Mouse (Mus musculus): ENCODE measurements around the gene Suco.

Gene Suco

DNA sequence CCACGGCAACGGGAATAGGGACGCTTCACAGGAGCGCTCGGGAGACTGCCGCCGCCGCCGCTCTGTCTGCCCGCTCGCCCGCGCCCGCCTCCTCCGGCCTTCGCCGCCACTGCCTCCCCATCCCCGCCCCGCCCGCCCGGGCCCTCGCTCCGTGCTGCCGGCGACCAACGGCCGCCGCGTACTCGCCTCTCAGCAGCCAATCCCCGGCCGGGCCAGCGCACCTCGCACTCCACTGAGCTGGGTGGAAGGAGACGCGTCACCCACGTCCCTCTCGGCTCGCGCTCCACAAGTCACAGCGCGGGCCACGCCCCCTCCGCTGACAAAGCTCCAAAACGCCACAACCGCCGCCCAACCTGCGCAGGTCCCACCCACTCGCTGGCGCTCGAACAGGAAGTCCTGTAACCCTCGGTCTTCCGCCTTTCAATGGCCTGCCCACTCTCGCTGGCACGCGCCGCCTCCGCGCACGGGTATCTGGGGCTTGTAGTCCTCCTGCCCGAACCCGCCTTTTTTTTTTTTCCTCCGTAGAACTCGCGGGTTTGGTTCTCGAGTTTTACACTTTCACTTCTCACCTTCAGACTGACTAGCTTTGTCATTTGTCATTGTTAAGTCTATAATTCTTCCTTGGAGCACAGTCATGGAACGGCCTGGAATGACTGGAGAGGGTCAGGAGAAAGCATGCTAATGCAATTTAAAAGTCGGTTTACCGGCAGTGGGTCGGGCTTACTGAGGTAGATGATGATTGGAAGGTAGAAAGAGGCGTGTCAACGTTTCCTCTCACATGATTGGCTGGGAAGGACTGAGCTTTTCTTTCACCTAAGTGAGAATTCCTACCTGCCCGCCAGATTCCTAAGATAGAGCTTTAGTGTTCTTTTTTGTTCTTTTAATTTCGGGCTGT lies at the start of gene Suco:
TSS of gene Suco (minus strand) at position 130 of the 895 bp plus-strand sequence.
- DNase-seq: peak; percentile 100

DNA sequence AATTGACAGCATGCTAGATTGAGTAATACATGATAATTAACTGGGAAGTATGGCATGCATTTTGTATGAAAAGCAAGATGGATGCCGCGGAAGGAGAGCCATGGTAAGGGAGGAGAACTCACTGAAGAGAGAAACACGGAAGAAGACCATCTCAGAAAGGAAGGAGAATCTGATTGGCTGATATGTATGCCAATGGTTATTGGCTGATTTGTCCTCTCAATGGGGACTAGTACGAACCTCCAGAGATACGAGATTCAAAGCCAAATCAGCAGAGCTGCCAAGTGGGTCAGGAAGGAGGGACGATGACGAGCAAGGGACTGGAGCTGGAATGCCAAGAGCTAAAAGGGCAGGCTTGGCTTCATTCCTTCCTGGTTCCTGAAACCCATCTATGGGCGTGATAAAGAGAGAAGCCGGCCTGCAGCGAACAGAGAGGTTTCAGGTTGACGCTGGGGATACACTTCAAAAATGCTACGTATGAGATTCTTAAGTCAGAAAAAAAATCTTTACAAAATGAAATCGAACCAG lies 48.9 kb upstream of the Suco start:
- DNase-seq: no peak

DNA sequence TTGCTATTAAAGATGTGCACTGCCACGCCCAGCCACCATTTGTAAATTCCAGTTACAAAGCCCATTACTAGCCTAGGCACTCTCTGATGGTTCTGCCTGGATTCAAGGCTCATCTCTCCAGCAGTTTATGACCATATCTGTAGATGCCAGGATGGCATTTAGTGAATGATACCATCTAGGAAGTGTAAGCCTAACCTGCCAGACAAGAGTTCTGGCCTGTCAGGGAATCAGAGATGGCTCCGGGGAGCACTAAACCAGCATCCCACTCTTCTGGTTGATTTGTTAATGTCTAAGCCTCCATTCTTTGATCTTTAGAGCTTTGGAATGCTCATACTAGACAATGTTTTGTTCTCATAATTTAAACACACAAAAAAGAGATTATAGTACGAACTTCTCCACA lies 47.8 kb upstream of the Suco start:
- no peak for DNase-seq

DNA sequence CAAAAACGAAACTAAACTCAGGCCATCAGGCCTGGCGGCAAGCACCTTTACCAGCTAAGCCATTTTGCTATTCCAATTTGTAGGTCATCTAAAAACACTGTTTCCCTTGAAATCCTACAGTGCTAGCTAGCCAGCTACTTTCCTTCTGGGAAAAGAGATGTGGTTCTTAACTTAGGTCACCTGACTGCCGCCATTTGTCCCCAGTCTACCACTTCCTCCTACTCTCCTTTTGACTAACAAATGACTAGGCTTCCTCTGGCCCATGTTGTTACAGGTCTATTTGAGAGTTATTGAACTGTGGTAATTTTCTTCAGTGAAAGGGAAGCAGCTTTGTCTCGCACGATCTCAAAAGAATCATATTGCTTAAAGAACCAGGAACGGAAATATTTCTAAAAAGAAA lies 45.4 kb upstream of the Suco start:
- DNase-seq: no peak

DNA sequence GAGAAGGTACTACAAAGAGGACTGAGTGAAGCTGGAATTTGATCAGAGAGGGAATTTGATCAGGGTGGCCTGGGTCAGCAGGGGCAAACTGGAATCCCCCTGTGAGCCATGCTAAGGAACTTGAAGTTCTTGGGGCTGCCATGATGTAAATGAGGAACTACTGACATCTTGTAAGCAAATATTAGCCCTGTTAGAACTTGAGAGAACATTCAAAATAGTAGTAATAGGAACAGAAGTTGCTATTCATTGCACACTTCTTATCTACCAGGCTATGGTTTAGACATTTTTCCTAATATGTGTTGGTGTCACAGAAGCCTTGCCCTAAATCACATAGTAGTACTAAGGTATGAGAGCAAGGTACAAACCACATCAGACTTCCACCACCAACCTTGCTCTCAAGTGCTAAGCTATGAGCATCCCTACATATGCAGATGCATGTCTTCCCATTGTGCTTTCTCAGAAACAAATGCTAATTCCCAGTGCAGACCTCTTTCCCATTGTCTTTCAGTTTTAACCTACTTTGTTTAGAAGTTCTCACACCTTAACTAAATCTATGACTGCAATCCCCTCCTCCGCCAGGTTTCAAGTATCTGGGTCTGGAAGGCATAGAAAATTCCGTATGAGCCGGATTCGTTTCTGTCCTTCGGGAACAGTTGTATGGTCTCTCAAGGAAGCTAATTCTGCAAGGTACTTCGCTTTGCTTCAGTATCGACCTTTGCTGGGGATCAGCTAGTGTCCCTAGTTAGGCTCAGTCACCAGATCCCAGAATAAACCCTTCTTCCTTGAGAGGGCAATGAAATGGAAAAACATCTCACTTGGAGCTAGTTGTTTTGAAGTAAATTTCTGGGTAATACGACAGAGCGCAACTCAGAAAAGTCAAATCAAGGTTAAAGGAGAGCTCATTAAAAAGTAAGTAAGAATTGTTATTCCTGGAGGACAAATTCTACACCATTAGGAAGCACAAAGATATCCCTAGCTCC lies 44.3 kb upstream of the Suco start:
- no peak for DNase-seq

DNA sequence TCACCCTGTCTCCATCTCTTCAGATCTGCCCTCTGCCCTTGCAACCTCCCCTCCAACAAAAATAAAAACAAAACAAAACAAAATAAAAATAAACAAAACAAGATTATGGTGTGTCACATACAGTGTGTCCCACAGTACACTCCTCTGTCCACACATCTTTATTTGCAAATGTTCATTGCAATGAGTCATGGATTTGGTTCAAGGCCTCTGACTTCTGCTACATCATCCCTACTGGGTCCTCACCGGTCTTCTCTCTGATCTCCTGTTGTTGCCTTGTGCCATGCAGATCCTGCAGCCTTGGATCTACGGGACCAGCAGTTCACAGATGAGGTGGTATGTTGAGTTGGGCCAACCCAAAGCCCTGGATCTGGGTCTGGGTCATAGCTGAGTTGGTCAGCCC lies 43.1 kb upstream of the Suco start:
- DNase-seq: no peak

DNA sequence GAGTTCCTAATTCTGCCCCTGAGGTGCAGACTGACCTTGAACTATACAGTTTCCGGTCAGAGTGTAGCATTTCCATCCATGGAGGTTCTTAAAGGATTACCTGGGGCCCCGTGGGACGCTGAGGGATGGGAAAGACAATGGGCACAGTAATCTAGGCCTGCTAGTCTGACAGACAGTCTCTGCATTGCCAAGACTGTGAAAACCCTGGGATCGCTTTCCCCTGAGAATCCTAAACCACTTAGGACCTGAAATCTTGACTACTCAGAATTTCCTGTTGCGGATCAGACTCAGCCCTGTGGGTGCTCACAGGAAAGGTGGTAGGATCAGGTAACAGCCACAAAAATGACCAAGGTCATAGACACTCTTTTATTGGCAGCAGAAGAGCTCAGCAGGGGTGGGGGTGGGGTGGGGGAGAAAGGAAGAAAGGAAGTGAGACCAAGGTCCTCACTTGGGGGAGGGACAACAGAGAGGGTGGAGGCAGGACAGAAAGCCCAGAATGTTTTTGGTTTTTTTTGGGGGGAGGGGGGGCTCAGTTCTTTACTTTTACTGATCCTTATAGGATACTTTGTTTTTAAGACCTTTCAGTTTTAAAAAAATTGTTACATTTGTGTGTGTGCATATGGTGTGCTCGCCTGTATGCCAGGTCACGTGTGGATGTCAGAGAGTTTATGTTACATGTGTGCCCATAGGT lies 42.3 kb upstream of the Suco start:
- no peak for DNase-seq

DNA sequence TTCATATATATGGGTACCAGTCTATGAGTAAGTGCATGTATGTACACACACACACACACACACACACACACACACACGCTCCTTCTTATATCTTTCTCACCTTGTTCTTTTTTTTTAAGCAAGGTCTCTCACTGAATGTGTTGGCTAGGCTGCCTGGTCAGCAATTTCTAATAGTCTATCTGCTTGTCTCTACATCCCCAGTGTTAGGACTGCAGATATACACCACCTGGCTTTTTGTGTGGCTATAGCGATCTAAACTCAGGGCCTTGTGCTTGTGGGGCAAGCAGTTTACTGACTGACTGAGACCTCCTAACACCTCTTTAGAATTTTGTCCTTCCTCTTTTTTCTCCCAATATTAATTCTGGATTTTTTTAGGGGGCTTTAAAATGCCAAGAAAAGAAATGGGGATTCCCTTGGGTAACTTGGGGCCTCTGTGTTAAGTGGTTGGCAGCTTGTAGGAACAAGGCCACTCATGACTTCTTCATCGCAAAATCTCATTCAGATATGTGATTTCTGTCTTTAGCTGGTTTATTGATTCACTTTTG lies 41.5 kb upstream of the Suco start:
- DNase-seq: no peak

DNA sequence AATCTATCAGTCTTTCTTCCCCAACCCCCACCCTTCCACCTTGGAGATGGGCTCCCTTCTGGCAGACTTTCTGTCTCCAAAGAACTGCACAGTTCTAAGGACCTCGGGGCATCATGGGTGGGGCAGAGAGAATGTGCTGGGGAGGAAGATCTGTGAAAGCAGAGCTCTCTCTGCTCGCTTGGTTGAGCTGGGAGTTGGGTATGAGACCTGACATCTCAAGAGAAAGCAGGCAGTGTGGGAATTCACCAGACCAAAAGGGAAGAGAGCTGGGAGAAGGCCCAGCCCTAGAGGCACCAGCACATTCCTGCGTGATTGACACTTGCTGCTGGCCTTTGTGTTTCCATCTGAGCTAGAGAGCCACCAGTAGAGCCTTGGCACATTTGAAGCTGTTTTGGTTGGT lies 39.6 kb upstream of the Suco start:
- no peak for DNase-seq

DNA sequence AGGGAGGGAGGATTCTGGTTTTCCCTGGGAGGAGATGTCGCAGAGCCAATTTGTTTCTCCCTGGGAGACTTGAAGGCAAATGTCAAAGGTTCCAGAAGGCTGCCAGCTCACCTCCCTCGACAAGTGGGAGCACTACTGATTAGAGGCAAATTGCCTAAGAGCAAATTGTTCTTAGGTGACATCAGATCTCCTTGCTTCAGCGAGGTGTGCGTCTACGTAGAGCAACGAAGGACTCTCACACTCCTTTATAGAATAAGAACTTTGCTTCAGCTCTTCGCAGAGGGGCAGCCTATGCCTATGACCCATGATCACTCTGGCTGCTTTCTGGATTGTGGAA lies 37.1 kb upstream of the Suco start:
- DNase-seq: no peak

DNA sequence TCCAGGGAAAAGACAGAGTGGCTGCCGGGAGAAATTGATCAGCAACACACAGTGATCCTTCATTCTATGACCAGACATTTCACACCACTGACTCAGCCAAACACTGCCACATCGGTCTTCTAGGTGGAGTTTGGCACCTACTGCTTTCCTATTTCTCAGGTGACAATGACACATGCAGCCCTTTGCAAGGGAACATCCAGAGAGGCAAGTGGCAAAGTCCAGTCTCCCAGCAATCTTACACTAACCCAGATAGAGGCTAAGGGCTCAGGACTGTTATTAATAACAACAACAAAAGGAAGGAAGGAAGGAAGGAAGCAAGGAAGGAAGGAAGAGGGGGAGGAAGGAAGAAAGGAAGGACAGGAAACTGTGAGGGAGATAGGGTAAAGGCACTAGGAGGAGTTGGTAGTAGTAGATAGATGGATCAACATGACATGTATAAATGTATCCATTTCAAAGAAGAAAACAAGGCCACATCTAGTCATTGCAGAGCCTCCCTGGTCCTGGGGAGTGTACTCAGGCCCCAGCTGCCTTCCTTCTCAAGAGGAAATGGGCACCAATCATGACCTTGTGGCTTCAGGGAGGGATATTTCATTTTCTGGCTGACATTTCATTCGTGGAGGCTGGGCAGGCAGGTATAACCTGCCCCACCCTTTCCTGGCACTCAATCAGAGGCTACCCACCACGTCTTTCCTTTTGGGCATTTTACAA lies 36.6 kb upstream of the Suco start:
- DNase-seq: no peak

DNA sequence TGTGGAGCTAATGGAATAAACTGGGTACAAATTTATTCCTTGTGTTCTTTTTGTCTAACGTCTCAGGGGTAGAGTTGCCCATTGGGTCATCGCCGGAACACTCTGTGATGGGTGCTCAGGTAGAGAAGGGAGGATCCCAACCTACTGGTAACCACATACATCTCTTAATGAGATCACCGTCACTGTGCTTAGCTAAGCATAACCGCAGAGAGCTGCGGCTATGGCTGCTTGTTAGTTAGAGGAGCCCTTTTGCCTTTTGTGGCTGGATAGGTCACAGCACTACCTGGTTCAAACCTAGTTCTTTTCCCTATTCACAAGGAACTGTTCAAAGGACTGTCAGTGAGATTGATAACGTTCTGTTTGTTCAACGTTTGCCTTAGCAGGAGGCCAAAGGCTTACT lies 32.6 kb upstream of the Suco start:
- no peak for DNase-seq

DNA sequence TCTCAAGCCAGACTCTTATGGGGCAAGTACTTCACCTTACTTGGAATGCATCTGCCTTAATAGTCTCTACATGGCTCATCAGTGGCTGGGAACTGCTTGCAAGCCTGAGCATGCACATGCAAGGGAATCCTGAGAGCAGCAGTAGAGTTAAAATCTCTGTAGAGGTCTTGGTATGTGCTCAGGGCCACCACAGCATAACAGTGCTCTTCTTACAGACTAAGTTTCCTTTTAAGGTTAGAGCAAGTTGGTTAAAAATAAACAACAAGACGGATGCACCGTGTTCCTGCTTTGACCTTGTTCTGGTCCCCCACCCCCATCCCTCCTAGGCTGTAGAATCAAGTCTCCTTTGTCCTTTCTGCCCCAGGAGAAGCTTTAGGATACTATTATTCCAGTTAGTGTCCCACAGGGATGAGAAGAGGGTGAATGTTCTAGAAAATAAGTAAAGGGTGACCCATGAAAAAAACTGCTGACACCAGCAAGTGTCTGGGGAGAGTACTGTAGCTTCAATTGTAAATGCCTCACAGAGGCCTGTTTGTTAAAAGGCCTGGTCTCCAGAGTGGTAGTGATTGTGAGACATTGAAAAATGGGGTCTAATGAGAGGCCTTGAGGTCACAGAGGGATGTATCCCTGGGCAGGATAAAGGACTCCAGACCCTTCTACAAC lies 31.4 kb upstream of the Suco start:
- peak in 1 of 2 experiments; percentile 36 for DNase-seq

DNA sequence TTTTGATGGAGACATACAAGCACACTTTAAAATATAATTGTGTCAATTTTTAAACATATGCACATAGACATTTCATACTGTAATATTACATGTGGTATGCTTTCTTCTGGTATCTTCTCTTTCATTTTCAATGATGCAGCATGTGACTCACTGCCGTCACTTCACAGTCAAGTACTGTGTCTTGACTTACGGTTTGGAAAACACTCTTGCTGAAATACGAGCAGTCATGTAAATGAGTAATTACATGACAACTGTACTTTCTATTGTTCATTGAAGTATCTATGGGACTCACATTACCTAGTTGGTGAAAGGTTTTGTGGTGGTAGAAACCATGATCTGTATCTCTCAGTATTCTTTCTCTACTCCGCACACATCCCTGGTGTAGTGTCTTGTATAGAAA lies 30.6 kb upstream of the Suco start:
- DNase-seq: no peak

DNA sequence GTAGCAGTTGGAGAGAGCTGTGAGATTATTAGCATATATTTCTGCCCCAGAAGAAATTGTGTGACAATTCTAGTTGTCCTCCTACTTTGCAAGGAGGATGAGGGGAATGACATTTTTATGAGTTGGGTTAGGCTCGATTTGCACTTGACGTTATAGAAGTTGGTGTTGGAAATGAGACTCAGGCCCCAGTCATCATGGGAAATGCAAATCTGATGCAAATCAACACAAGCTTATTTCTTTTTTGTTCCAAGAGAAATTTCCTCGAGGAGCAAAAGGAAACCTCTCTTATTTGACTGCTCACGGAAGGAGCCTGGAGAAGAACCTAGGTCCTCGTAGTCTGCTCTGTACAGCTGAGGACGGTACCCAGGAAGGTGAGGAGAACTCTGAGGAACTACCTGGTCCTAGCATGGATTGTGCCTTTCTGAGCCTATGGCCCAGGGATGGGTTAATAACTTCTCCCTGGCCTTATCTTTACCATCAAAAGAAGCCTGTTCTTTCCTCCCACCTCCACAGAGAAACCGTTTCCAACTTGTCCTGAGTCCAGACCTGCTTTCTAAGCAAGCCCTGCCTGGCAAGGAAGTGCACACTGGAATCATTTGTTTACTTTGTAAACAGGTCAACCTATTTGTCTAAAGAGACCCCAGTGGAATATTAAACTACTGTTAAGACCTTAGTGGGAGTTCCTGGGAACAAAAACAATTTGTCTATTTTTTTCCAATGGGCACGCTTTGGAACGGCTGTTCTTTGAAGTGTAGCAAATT lies 26.4 kb upstream of the Suco start:
- DNase-seq: no peak

DNA sequence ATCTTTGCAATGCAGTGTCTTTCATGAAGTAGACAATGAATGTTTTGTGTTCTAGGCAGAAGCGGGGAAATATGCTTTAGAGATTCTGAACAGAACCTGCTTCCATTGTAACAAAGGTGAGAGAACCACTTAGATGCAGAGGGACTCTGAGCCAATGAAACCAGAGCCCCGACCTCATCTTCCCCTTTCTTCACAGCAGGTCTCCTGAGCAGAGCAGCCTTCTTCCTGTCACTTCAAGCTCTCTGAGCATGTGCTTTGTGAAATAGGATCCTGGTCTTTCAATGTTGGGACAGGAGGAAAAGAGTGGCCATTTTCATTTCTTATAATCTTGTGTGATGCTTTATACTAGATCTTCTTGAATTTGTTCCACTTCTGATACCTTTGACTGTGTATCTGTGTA lies 23.6 kb upstream of the Suco start:
- no peak for DNase-seq

DNA sequence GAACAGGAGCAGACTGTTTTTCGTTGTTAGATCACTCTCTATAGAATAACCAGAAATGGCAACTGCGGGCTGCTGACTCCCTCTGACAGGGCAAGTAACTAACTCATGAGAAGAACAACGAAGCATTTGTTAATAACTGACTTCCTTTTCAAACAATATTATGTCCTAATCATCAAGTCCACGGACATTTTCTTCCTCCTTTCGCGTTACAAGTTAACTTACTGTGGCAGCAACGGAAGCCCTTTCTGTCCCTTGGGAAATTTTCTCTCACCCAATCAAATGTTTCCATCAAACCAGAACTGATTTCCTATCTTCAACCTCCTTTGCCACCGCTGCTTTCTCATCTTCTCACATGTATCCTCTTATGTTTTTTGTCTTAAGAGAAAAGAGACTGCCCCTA lies 20.8 kb upstream of the Suco start:
- no peak for DNase-seq

DNA sequence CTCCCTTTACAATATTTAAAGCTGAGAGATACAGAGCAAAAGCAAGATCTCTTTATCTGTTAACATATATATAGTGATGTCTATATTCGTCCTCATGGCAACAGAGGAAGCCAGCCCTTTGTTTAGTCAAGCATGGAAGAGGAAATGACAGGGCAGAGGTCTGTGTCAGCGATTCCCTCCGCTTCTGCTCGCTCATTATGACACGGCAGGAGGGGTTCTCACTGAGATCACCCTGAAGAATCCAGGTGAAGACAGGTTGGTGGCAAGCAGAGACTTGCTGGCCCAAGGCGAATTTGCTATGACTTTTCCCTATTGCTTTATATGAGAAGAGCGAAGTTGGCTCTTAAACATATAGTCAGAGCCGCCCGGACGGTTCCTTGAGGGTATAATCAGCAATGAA lies 19.6 kb upstream of the Suco start:
- no peak for DNase-seq

DNA sequence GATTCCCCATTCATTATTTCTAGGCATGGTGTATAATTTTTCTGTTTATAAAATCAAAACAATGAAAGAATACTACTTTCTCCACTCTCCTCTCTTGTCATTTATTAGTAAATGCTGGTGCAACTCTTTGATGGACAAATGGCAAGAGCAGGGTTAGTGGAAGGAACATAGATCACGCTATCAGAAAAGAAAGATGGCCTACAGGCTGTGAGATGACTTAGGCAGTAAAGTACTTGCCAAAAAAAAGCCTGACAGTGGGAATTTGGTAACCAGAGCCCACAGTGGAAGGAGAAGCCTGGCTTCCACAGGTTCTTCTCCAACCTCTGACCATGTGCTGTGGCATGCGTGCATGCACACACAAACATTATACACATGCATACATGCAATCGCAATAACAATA lies 18.5 kb upstream of the Suco start:
- DNase-seq: no peak

DNA sequence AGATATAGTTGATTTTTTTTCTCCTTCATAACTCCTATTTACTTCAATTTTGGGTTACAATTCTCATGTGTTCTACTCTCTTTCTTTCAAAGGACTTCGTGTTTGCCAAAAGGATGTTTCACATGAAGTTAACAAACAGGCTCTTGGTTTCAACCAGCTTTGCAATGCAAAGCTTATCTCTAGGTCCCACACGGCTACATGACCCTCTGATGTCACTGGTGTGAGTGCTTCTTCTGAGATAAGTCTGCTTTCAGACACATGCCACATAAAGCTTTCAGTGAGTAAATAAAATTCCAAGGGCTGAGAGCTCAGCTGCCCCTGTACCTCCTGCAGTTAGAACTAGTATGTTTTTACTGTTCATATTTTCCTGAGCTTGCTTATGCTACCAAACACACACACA lies 18.1 kb upstream of the Suco start:
- DNase-seq: no peak

DNA sequence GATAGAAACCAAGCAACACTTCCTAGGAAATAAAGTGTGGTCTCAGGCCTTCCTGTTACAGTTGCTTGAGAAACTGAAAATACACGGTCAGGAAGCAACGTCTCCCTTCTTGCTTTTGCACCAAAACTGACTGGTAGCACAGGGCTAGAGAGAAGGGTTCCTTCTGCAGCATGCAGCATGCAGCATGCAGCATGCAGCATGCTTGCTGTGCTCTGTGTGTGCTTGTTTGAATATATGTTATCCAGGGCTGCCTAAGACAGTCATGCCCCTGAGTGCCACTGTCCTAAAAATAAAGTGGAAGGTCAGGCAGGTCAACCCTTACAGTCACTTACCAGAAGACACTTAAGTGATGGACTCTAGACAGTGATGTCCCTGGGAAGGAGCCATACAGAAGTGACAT lies 17.6 kb upstream of the Suco start:
- DNase-seq: no peak
